Mouse (Mus musculus) intestine, embryonic 14.5 days (tissue): ENCODE results near the gene Prkg1. TPM values are rescaled to one million over a fixed set of nuclear protein-coding genes. Genes with fewer than 3 reads are reported as not detected.
A peak's percentile ranks its signal among the peaks of the same experiment; 100 is the strongest.

ENCODE experiments used
- ATAC-seq: fragments of 200-750 bp; cut with Nextera tagmentation; replicated peaks from 2 replicates; pipeline ENCODE4 v1.8.0; 2017; ENCODE audit warnings: low read depth, moderate number of reproducible peaks, moderate TSS enrichment, moderate library complexity; ENCODE audit not compliant: low FRiP score, low TSS enrichment
- DNase-seq: peaks from one replicate; pipeline ENCODE4 v3.0.0-alpha.2; 2018; ENCODE audit warnings: low spot score
- H3K27ac ChIP-seq: fragments of 300-500 bp; sonication (generic); 2 replicates; pipeline ENCODE4 v1.5.1; 2014; ENCODE audit warnings: low read depth, mild to moderate bottlenecking, control low read depth
- H3K27me3 ChIP-seq: fragments of 300-500 bp; sonication (generic); replicated peaks from 2 replicates; pipeline ENCODE4 v1.6.1; 2014; ENCODE audit warnings: low read length, control low read depth; ENCODE audit not compliant: control insufficient read depth, insufficient read depth
- H3K36me3 ChIP-seq: fragments of 300-500 bp; sonication (generic); 2 replicates; pipeline ENCODE4 v1.6.1; 2014; ENCODE audit warnings: low read length, control low read depth; ENCODE audit not compliant: control insufficient read depth, insufficient read depth
- H3K4me1 ChIP-seq: fragments of 300-500 bp; sonication (generic); replicated peaks from 2 replicates; pipeline ENCODE4 v1.6.1; 2014; ENCODE audit warnings: low read length, control low read depth, mixed read lengths; ENCODE audit not compliant: control insufficient read depth, insufficient read depth
- H3K4me2 ChIP-seq: fragments of 300-500 bp; sonication (generic); 2 replicates; pipeline ENCODE4 v1.6.1; 2014; ENCODE audit warnings: low read length
- H3K4me3 ChIP-seq: fragments of 300-500 bp; sonication (generic); 2 replicates; pipeline ENCODE4 v1.5.1; 2014; ENCODE audit warnings: low read depth, low read length, control low read depth, mixed read lengths
- H3K9ac ChIP-seq: fragments of 300-500 bp; sonication (generic); 2 replicates; pipeline ENCODE4 v1.6.1; 2014; ENCODE audit warnings: mild to moderate bottlenecking, low read length
- H3K9me3 ChIP-seq: fragments of 300-500 bp; sonication (generic); 2 replicates; pipeline ENCODE4 v1.6.1; 2016; ENCODE audit warnings: low read length, control low read depth; ENCODE audit not compliant: control insufficient read depth
- WGBS: fragments of 180-500 bp; shearing (Covaris S2); extraction: QIAGEN DNeasy Blood & Tissue Kit; methylation state at CpG from one replicate; pipeline ENCODE4 v1.1.7; 2014; 5-methylcytosine and 5-hydroxymethylcytosine counted together
- polyA plus RNA-seq: library from polyadenylated mRNA; unstranded; fragments of >200 nt; fragmentation: Nextera tagmentation; extraction: Ambion mirVana; gene quantifications from 2 replicates; pipeline ENCODE4 v1.2.1, GENCODE M21; 2014

The Prkg1 gene
- polyA plus RNA-seq, 1 experiment from 2014 or later = 14.2 TPM

DNA sequence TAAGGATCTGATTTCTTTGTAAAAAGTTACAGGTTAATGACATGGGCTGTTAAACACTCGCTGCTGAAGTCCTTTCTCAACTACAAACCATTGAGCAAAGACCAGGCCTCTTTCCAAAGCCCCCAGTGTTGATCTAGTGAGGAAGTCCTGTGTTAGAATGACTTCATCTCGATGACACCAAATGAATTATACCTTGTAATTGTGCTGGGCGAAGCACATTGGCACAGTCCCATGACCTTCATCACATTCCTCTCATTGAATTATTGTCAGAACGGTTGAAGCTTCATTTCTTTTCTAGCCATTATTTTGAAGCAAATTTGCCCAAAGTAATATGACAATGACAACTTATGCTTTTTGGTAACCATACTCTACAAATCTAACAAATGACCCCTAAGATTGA, 54.5 kb downstream of the Prkg1 start:
- H3K4me2 ChIP-seq = no peak overlapping the region
- H3K4me3 ChIP-seq = no peak overlapping the region
- no peak overlapping the region for H3K9ac ChIP-seq
- H3K36me3 ChIP-seq = no peaks in the 10 kb centered on the region
- no peaks in the 10 kb centered on the region for H3K9me3 ChIP-seq
- 77% methylated on average over 4 of the region's 4 CpGs for WGBS
- ATAC-seq (no peak), DNase-seq (no peak)
- H3K4me1 ChIP-seq = no peaks in the 10 kb centered on the region; the same call in 1 of the 2 replicates
- H3K27me3 ChIP-seq = no peaks in the 10 kb centered on the region
- no peak overlapping the region for H3K27ac ChIP-seq

DNA sequence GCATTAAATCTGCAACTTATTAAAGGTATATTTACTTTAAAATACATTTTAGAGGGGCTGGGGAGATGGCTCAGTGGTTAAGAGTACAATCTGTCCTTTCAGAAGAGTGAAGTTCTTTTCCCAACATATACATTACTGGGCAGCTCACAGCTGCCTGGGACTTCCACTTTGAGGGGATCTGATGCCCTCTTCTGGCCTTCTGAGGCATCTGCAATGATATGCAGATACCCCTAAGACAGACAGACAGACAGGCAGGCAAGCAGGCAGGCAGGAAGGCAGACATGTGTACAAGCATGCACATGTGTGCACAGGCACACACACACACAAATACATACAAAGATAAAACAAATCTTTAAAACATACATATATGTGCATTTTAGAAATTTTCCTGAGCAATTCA, 60.8 kb downstream of the Prkg1 start:
- H3K4me3 ChIP-seq = no peak overlapping the region
- H3K9ac ChIP-seq = no peak overlapping the region
- DNase-seq (no peak), ATAC-seq (no peak)
- no peaks in the 10 kb centered on the region for H3K27me3 ChIP-seq
- no peaks in the 10 kb centered on the region for H3K9me3 ChIP-seq
- no peak overlapping the region for H3K4me2 ChIP-seq
- H3K36me3 ChIP-seq = no peaks in the 10 kb centered on the region
- peaks cover 8% of the 10 kb centered on the region; the same call in 1 of the 2 replicates for H3K4me1 ChIP-seq
- no peak overlapping the region for H3K27ac ChIP-seq

DNA sequence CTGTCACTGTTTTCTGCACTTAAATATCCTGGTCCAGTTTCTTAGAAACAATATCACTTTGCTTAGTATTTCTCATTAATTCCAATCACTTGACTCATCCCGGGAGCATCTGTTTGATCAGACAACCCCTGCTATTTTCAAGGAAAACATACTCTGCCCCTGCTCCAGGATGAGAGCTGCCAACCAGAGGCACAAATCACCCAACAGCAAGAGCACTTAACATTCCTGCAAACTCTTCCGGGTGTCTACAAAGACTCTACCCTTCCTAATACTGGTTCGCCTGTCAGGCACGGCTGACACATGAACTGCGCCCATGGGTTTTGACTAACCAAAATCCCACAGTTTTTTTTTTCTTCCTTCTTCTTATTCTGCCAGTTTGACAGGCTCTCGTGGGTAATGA, 65.9 kb downstream of the Prkg1 start:
- 46% methylated on average over 6 of the region's 6 CpGs for WGBS
- DNase-seq = no peak
- no peaks in the 10 kb centered on the region for H3K27me3 ChIP-seq
- H3K4me1 ChIP-seq = peaks cover 8% of the 10 kb centered on the region; the same call in 1 of the 2 replicates
- H3K27ac ChIP-seq = no peak overlapping the region
- H3K4me2 ChIP-seq = no peak overlapping the region
- H3K4me3 ChIP-seq = no peak overlapping the region
- ATAC-seq = no peak
- H3K9ac ChIP-seq = no peak overlapping the region
- H3K9me3 ChIP-seq = no peaks in the 10 kb centered on the region
- no peaks in the 10 kb centered on the region for H3K36me3 ChIP-seq

DNA sequence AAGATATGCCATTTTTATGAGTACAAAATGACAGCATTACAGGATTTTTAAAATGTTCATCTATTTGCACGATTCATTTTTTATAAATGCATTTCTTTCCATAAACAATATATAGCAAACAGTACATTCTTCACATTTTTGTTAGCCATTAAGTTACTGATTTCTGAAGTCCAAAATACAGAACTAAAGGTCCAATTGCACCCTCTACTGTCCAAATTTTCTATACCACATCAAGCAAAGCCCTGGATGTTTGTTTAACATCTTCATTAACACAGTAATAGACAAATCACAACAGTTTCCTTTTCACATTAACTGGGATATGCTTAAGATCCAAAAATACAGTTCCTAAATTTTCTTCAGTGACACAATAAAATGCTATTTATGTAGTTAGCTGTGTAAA, 84.0 kb downstream of the Prkg1 start:
- Histone ChIP-seq H3K4me1 (no peaks in the 10 kb centered on the region), H3K27ac (no peak overlapping the region), H3K4me2 (no peak overlapping the region), H3K27me3 (no peaks in the 10 kb centered on the region), H3K9ac (no peak overlapping the region), H3K36me3 (no peaks in the 10 kb centered on the region), H3K4me3 (no peak overlapping the region), H3K9me3 (no peaks in the 10 kb centered on the region)
- no peak for DNase-seq
- no peak for ATAC-seq
- 29% methylated on average over 1 of the region's 1 CpGs for WGBS

DNA sequence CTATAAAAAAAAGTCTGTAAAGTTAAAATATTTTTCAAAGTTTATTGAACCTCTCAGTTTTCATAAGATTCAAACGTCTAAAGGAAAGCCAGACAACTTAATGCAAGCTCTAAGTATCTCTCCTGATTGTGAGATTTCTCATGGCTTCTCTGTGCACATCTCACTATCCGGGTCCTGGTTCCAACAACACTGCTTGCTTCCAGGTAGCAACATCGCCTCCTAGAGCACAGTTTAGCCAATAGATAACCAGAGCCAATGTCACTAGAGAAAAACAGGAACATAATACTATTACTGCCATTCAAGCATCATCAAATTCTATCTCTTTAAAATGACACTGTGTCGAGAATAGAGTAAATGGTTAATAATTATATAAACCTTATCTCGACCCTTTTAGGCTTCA, 86.5 kb downstream of the Prkg1 start:
- no peaks in the 10 kb centered on the region for H3K36me3 ChIP-seq
- no peak overlapping the region for H3K27ac ChIP-seq
- no peak for DNase-seq
- H3K4me1 ChIP-seq = no peaks in the 10 kb centered on the region
- H3K27me3 ChIP-seq = no peaks in the 10 kb centered on the region
- no peak overlapping the region for H3K9ac ChIP-seq
- no peak overlapping the region for H3K4me2 ChIP-seq
- no peak overlapping the region for H3K4me3 ChIP-seq
- WGBS = 43% methylated on average over 5 of the region's 5 CpGs
- ATAC-seq = no peak
- no peaks in the 10 kb centered on the region for H3K9me3 ChIP-seq

DNA sequence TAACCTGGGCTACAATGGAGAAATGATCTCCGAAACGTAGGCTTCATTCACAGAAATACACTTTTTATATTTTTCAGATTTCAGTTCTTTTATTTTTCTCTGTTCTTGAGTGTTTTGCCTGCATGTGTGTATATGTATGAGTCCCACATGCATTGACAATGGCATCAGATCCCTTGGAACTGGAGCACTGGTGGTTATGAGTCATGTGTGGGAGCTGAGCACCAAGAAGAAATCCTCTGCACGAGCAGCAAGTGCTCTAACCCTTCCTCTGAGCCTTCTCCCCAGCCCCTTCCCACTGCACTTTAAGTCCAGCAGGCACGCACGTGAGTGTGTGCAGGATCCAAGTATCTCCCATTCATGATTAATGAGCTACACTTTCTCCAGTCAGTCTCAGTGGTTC, 93.1 kb downstream of the Prkg1 start:
- Histone ChIP-seq H3K9ac (no peak overlapping the region), H3K9me3 (no peaks in the 10 kb centered on the region), H3K27ac (no peak overlapping the region), H3K27me3 (no peaks in the 10 kb centered on the region), H3K36me3 (no peaks in the 10 kb centered on the region), H3K4me3 (no peak overlapping the region), H3K4me1 (no peaks in the 10 kb centered on the region; the same call in 1 of the 2 replicates), H3K4me2 (no peak overlapping the region)
- DNase-seq (no peak), ATAC-seq (no peak)
- 63% methylated on average over 5 of the region's 5 CpGs for WGBS

DNA sequence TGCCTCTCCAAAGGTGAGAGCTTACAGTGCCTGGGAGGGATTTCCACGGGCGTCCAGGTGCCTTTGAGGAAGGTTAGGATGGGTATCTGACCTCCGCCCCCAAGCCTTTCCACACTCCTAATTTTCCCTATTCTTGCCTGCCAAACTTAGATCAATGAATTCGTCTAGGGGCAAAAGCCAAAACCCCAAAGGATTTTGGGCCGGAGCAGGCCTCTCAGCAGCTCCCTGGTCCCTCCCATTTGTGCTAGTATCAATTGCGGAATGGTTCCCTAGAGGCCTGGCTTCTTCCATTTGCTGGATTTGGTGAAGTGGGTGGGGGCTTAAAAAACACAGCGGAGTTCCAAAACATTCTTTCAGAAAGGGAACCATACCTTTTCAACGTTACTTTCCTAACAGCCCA, 99.8 kb downstream of the Prkg1 start:
- Histone ChIP-seq H3K27me3 (no peaks in the 10 kb centered on the region), H3K4me3 (peak overlapping the region; percentile 57), H3K9me3 (no peaks in the 10 kb centered on the region), H3K4me2 (peak overlapping the region; percentile 77), H3K36me3 (no peaks in the 10 kb centered on the region), H3K27ac (peak overlapping the region; percentile 82; the same call in 1 of the 2 replicates), H3K9ac (peak overlapping the region; percentile 62), H3K4me1 (peaks cover 7% of the 10 kb centered on the region; the same call in 1 of the 2 replicates)
- 10% methylated on average over 8 of the region's 8 CpGs for WGBS
- ATAC-seq (peak; percentile 27; the same call in 1 of the 2 replicates), DNase-seq (no peak)

DNA sequence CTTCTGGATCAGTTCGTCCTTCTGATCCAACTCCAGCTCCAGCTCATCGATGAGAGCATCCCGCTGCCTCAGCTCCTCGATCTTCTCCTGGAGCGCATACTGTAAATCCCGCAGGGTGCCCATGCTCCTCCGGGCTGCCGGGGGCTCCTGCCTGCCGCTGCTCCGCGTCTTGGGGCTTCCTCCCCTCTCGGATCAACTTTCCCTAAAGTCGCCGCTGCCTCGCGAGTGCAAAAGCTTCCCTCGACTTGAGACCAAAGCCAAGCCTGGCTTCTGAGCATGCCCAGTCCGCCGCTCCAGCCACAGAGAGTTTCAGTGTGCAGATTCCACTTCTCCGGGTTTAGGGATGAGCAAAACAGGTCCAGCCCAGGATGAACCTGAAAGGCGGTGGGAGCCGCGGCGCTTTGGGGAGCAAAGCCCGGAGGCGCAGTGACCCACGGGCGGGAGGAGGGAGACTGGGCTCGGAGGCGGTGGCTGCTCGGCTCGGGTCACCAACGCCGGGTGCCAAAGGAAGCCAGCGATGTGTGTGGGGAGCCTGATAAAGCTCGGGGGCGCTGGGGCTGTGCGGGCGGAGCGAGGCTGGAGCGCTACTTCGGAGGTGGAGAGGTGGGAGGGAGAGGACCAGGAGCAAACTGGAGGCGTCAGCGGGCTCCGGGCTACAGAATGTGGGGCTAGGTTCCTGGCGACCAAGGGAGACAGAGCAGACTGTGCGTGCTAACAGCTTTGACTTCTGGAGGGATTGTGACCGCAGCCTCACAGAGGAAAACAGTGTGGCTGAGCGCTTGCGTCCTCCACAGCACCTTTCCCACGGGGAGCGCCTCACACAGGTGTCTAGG, 100.5 kb downstream of the Prkg1 start:
- Histone ChIP-seq H3K4me2 (peak overlapping the region; percentile 77), H3K27ac (peak overlapping the region; percentile 82), H3K27me3 (no peaks in the 10 kb centered on the region), H3K36me3 (no peaks in the 10 kb centered on the region), H3K9ac (peak overlapping the region; percentile 62), H3K4me3 (peak overlapping the region; percentile 57), H3K4me1 (peaks cover 7% of the 10 kb centered on the region; the same call in 1 of the 2 replicates), H3K9me3 (no peaks in the 10 kb centered on the region)
- under 1% methylated on average over 52 of the region's 52 CpGs for WGBS
- DNase-seq = peak; percentile 86
- ATAC-seq = peak; percentile 61
